Mouse (Mus musculus) embryonic stem cell, embryonic (primary cell): ENCODE results near the gene Ptprk.

ENCODE experiments used
- CTCF ChIA-PET, 4 experiments: fragments of 300-600 bp in 2 of 4; fragments of 350-600 bp in 2 of 4; sonication (Branson Sonifier 250); formaldehyde crosslinking; loops; one replicate each; lab custom pipeline; 2022; ENCODE audit warnings: inconsistent platforms in 2 of 4; lab: Charles Lee
- POLR2A ChIA-PET, 4 experiments: fragments of 300-600 bp in 2 of 4; fragments of 350-600 bp in 2 of 4; sonication (Branson Sonifier 250); formaldehyde crosslinking; loops; one replicate each; lab custom pipeline; 2022; ENCODE audit warnings: antibody characterized with exemption in 4 of 4, inconsistent platforms in 1 of 4; lab: Charles Lee

Ptprk gene

GRCm38 (mm10) chr10:28449853-28450252 is 375.2 kb downstream of the Ptprk start:
- POLR2A ChIA-PET, result no interaction called here
- CTCF ChIA-PET, result no interaction called here

DNA sequence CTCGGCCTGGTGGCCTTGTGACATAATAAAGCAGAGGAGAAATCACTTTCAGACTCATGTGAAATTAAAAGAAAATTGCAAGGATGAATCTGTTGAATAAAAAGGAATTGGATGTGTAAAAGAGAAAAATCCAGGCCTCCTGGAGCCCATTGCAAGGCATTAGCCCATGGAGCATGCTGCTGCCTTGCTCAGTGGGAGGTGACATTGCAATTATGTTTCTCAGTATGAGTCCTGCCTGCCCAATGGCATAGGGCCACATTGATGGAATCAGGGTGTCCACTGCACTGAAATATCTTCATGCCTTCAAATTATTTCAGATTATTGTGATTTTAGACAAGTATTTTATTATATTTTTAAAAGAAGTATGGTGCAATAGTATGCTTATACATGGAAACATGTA is 376.0 kb downstream of the Ptprk start:
- CTCF ChIA-PET, result interaction anchor here in 1 of 4 experiments (0.7 kb wide), 1 partner anchor 12 kb away, joined by 8 read pairs; no protein-coding TSS in a partner anchor
- POLR2A ChIA-PET, result no interaction called here

DNA sequence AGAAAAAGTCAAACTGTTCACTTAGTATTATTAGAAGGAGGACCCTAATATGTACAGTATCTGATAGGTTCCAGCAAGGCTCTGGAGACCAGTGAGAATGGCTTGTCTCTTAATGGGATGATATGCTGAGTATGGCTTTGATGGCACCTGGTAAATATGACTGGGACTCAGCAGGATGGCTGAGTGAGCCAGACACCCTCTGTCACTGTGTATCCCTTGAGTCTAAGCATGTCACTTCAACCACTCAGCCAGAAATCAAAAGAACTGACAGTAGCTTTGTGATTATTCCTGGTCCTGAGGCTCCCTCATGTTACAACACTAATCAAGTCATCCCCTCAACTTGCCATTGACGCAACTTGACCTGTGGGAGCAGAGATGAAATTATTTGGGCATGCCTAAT is 383.4 kb downstream of the Ptprk start:
- ChIA-PET POLR2A (no interaction called here), CTCF (no interaction called here)

- CTCF ChIA-PET, result interaction anchor here in 1 of 4 experiments (0.7 kb wide), 1 partner anchor 23 kb away, joined by 3 read pairs; no protein-coding TSS in a partner anchor
- POLR2A ChIA-PET, result interaction anchor here in 1 of 4 experiments (0.6 kb wide), 2 partner anchors 109 to 1409 kb away, joined by 3 to 5 read pairs; no protein-coding TSS in a partner anchor
Measured at GRCm38 (mm10) chr10:28459963-28460362, 385.3 kb downstream of the Ptprk start.

DNA sequence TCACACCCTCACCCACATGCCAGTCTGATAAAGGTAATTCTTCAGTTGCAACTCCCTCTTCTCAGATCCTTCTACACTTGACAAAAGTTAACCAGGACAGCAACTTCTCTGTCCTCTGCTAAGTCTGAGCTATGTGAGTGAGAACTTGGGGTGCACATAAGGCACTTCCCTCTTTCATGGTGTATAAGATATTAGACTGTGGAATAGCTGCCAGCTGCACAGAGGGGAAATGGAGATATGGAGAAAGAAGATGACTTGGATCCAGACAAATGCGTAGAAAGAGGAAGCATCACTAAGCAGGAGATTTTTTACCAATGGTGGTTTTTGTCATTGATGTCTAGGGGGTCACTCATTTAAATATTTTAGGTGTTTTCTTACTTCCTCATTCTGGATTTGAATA is 389.1 kb downstream of the Ptprk start:
- CTCF ChIA-PET, result no interaction called here

GRCm38 (mm10) chr10:28464766-28465548 is 390.3 kb downstream of the Ptprk start:
- POLR2A ChIA-PET, result interaction anchor here in 1 of 4 experiments (0.6 kb wide), 1 partner anchor 1655 kb away, joined by 3 read pairs; no protein-coding TSS in a partner anchor
- CTCF ChIA-PET, result no interaction called here

More for the DNA sequence above, 389.1 kb downstream of the Ptprk start:
- POLR2A ChIA-PET, result no interaction called here

DNA sequence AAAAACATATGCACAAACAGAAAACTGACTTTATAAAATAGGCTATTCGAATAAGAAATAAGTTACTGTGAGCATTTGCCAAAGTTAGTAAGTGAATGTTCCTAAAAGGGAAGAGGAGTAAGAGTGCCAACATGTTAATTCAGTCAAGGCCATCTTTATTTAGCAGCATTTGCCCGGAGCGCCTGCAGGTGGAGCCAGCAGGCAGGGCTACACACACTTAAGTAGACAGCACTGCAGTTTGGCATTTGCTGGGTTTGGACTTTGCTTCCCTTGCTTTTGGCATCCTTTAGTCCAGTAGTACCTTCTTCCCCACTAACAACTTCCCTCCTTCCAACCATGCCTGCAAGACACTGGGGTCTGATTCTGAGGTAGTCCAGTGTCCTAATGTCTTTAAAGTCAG is 411.0 kb downstream of the Ptprk start:
- ChIA-PET CTCF (no interaction called here), POLR2A (no interaction called here)

DNA sequence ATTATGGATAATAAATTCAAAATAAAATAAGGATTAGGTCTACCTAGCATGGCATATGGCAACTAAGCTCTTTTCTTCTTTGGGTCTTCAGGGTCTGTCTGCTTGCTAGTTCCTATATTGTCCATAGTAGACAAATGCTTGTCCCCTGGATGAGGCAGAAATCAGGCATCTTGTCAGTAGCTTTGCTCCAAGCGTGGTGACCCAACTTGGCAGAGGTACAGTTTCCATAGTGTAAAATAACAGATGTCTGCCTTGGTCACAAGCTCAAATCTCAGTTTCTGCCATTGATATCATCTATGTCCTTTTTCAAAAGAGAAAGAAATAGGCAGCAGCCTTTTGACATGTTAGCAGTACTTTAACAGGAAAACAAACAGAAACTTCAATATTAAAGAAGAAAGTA is 416.4 kb downstream of the Ptprk start:
- POLR2A ChIA-PET, result interaction anchor here in 1 of 4 experiments (1.2 kb wide), 1 partner anchor 69 kb away, joined by 3 read pairs; no protein-coding TSS in a partner anchor
- CTCF ChIA-PET, result no interaction called here

DNA sequence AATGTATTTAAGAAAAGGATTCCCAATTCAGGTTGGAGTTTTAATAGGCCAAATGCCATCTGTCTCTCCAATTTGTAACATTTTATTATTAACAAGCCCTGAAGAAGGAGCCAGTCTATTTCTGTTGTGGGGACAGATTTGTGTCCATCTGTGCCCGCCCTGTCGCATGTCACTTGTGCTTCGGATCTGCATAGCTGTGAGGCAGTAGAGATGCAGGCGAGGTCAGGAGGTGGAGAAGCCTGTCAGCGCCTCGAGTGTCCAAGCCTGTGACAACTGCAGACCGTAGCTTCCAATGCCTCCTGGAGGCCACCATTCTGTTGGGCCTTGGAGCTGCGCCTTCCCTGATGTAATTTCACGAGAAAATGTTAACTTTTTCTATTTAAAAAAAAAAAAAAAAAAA is 417.6 kb downstream of the Ptprk start:
- CTCF ChIA-PET, result interaction anchor here in 1 of 4 experiments (0.7 kb wide), 1 partner anchor 274 kb away, joined by 3 read pairs; no protein-coding TSS in a partner anchor
- POLR2A ChIA-PET, result interaction anchor here in 2 of 4 experiments (0.7 to 2.1 kb wide), 4 partner anchors 16 to 936 kb away, joined by 3 to 9 read pairs (median 6); partner anchors contain the start of gene Ptprk (in 1 of the 2)

- ChIA-PET POLR2A (interaction anchor here in 3 of 4 experiments (0.6 to 2.1 kb wide), 6 partner anchors 17 to 935 kb away, joined by 3 to 9 read pairs (median 5); partner anchors contain the start of gene Ptprk (in 1 of the 3)), CTCF (no interaction called here)
Measured at GRCm38 (mm10) chr10:28492870-28493269, 418.2 kb downstream of the Ptprk start.

DNA sequence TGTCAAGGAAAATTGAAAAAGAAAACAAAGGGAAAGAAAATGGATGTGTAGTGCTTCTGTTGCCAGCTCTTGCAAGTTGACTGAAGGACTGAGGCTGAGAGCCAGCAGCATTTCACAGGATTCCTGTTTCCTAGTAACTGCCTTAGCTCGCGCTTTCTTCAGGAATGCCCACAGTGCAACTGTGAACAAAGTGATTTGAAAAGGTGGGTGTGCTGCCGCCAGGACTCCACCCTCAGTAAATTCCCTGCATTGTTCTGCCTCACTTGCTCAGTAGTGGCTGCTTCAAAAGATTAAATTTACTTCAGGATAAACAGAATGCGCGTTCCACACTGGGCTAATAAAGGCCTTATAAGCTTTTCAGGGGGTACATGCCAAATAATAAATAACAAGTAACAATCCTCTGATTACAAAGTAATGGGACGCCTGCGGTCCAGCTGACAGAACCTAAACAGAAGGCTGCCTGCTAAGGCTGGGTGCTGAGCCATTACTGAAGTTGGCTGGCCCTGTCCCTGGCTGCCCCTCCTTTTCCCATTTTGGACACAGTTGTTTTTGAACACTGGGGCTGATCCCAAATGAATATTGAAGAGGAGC is 418.7 kb downstream of the Ptprk start:
- ChIA-PET POLR2A (interaction anchor here in 3 of 4 experiments (0.6 to 2.1 kb wide), 6 partner anchors 18 to 925 kb away, joined by 3 to 7 read pairs (median 4); partner anchors contain the start of gene Ptprk (in 1 of the 3)), CTCF (no interaction called here)

DNA sequence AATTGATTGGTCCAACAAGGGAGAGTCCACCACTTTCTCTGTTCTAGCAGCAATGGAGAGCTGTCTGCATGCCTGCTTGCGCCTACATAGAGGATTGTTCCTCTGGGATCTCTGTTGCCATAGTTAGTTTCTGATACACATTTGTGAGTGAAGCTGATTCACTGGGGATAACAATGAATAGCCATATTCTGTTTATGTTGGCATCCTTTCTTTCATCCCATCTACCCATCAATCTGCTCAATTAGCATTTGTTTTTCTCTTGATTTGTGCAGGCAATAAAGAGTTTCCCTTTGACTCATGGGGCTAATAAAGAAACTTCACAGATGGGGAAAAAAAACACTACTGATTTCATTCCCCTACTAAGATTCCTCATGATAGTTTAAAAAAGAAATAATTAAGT is 423.2 kb downstream of the Ptprk start:
- CTCF ChIA-PET, result no interaction called here
- POLR2A ChIA-PET, result no interaction called here

DNA sequence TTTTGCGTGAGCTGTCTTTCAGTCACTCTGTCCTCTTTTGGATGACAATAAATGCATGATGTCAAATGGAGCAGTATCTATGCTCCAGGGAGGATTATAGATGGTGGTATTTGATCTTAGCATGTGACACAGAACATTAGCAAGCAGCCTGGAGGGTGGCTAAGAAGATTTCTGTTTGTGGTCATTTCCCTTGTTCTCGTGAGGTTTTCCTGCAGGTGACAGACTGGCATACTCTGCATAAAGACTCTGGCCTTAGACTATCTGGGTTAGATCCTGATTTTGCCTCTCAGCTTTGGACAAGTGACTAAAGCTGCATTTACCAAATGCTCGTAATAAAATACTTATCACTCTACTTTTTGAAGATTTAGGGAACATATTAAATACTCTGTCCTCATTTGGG is 423.9 kb downstream of the Ptprk start:
- ChIA-PET CTCF (no interaction called here), POLR2A (no interaction called here)

DNA sequence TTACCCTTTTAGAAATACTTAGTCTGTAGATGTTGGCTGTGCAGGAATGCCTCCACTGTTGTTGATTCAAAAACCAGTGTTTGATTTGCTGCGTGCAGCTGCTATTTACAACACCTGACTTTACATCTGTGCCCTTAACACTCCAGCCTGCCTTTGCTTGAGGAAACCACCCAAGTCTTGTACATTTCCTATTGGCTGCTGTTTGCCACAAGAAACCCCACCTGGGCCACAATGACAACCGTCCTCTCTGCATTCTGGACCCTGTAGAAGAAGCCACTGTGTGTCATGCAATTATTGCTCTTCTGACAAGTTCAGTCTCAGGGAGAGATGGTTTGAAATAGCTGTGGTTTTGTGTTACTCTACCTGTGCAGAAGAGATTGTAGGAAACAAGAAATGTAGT is 439.0 kb downstream of the Ptprk start:
- CTCF ChIA-PET, result no interaction called here
- POLR2A ChIA-PET, result no interaction called here

GRCm38 (mm10) chr10:28516147-28516546 is 441.5 kb downstream of the Ptprk start:
- POLR2A ChIA-PET, result no interaction called here
- CTCF ChIA-PET, result interaction anchor here in 1 of 4 experiments (0.5 kb wide), 1 partner anchor 94 kb away, joined by 3 read pairs; no protein-coding TSS in a partner anchor

GRCm38 (mm10) chr10:28518297-28518696 is 443.7 kb downstream of the Ptprk start:
- CTCF ChIA-PET, result no interaction called here
- POLR2A ChIA-PET, result no interaction called here

GRCm38 (mm10) chr10:28519861-28520260 is 445.2 kb downstream of the Ptprk start:
- ChIA-PET CTCF (interaction anchor here in 1 of 4 experiments (0.6 kb wide), 1 partner anchor 44 kb away, joined by 4 read pairs; no protein-coding TSS in a partner anchor), POLR2A (no interaction called here)

- POLR2A ChIA-PET, result no interaction called here
- CTCF ChIA-PET, result no interaction called here
Measured at GRCm38 (mm10) chr10:28523992-28524735, 449.5 kb downstream of the Ptprk start.

- ChIA-PET CTCF (no interaction called here), POLR2A (interaction anchor here in 1 of 4 experiments (0.7 kb wide), 1 partner anchor 1038 kb away, joined by 6 read pairs; no protein-coding TSS in a partner anchor)
Measured at GRCm38 (mm10) chr10:28540595-28540994, 466.0 kb downstream of the Ptprk start.
